Mouse (Mus musculus): ENCODE data around the gene Sctr. TPM values are rescaled to one million over a fixed set of nuclear protein-coding genes. Genes with fewer than 3 reads are reported as not detected.

The Sctr gene
- polyA plus RNA-seq, 1 experiment from 2014 or later, result 0.70 TPM

GRCm38 (mm10) chr1:120070168-120070567, 63.5 kb downstream of the Sctr start:
- Histone ChIP-seq H3K36me3 (ENCODE audit: control insufficient read depth, insufficient read depth, low read length) (no peaks in the 10 kb centered on the region), H3K4me1 (ENCODE audit: control insufficient read depth, insufficient read depth, low read length) (peaks cover 14% of the 10 kb centered on the region), H3K9ac (ENCODE audit: low read length) (no peak overlapping the region), H3K9me3 (ENCODE audit: control insufficient read depth, low read length) (no peaks in the 10 kb centered on the region), H3K4me3 (ENCODE audit: low read depth, low read length) (no peak overlapping the region), H3K27me3 (ENCODE audit: control insufficient read depth, insufficient read depth, low read length) (0 out of 2 replicates have a peak, but pooled peaks cover 2% of the 10 kb centered on the region), H3K4me2 (ENCODE audit: low read depth) (no peak overlapping the region), H3K27ac (ENCODE audit: low read depth, low read length) (no peak overlapping the region)
- 44% methylated on average over 6 of the region's 6 CpGs for WGBS
- ATAC-seq (ENCODE audit: insufficient read depth, low FRiP score, low TSS enrichment) (no peak), DNase-seq (ENCODE audit: low spot score) (no peak)

GRCm38 (mm10) chr1:120071133-120071532, 64.4 kb downstream of the Sctr start:
- H3K9me3 ChIP-seq (ENCODE audit: control insufficient read depth, low read length), result no peaks in the 10 kb centered on the region
- 0 out of 2 replicates have a peak, but pooled peaks cover 2% of the 10 kb centered on the region for H3K27me3 ChIP-seq (ENCODE audit: control insufficient read depth, insufficient read depth, low read length)
- 86% methylated on average over 4 of the region's 4 CpGs for WGBS
- H3K4me1 ChIP-seq (ENCODE audit: control insufficient read depth, insufficient read depth, low read length), result peaks cover 14% of the 10 kb centered on the region
- no peak overlapping the region for H3K27ac ChIP-seq (ENCODE audit: low read depth, low read length)
- ATAC-seq (ENCODE audit: insufficient read depth, low FRiP score, low TSS enrichment) (no peak), DNase-seq (ENCODE audit: low spot score) (no peak)
- no peak overlapping the region for H3K4me2 ChIP-seq (ENCODE audit: low read depth)
- H3K36me3 ChIP-seq (ENCODE audit: control insufficient read depth, insufficient read depth, low read length), result no peaks in the 10 kb centered on the region
- H3K4me3 ChIP-seq (ENCODE audit: low read depth, low read length), result no peak overlapping the region
- no peak overlapping the region for H3K9ac ChIP-seq (ENCODE audit: low read length)

- DNase-seq (ENCODE audit: low spot score), result no peak
- ATAC-seq (ENCODE audit: insufficient read depth, low FRiP score, low TSS enrichment), result no peak
Measured at GRCm38 (mm10) chr1:120072900-120073299, 66.2 kb downstream of the Sctr start.

GRCm38 (mm10) chr1:120073519-120074306, 67.0 kb downstream of the Sctr start, which contains the start of gene Tmem37:
Gene Tmem37, minus strand, starts transcription at chr1:120074074.
- Histone ChIP-seq H3K36me3 (ENCODE audit: control insufficient read depth, insufficient read depth, low read length) (no peaks in the 10 kb centered on the region), H3K9ac (ENCODE audit: low read length) (peak within 1 kb of the TSS; percentile 44), H3K27ac (ENCODE audit: low read depth, low read length) (no peak within 1 kb of the TSS), H3K4me3 (ENCODE audit: low read depth, low read length) (peak within 1 kb of the TSS; percentile 37), H3K27me3 (ENCODE audit: control insufficient read depth, insufficient read depth, low read length) (0 out of 2 replicates have a peak, but pooled peaks cover 2% of the 10 kb centered on the region), H3K4me1 (ENCODE audit: control insufficient read depth, insufficient read depth, low read length) (peaks cover 14% of the 10 kb centered on the region), H3K4me2 (ENCODE audit: low read depth) (peak within 1 kb of the TSS; percentile 83), H3K9me3 (ENCODE audit: control insufficient read depth, low read length) (no peaks in the 10 kb centered on the region)
- DNase-seq (ENCODE audit: low spot score), result peak; percentile 81
- WGBS, result 1% methylated on average over 40 of the region's 40 CpGs
- peak; percentile 73 for ATAC-seq (ENCODE audit: insufficient read depth, low FRiP score, low TSS enrichment)

More at GRCm38 (mm10) chr1:120072900-120073299, 66.2 kb downstream of the Sctr start:
- Histone ChIP-seq H3K4me3 (ENCODE audit: low read depth, low read length) (peak overlapping the region; percentile 37), H3K36me3 (ENCODE audit: control insufficient read depth, insufficient read depth, low read length) (no peaks in the 10 kb centered on the region), H3K27me3 (ENCODE audit: control insufficient read depth, insufficient read depth, low read length) (0 out of 2 replicates have a peak, but pooled peaks cover 2% of the 10 kb centered on the region), H3K9me3 (ENCODE audit: control insufficient read depth, low read length) (no peaks in the 10 kb centered on the region), H3K27ac (ENCODE audit: low read depth, low read length) (no peak overlapping the region), H3K9ac (ENCODE audit: low read length) (no peak overlapping the region), H3K4me2 (ENCODE audit: low read depth) (peak overlapping the region; percentile 83), H3K4me1 (ENCODE audit: control insufficient read depth, insufficient read depth, low read length) (peaks cover 14% of the 10 kb centered on the region)
- WGBS, result 20% methylated on average over 16 of the region's 16 CpGs

GRCm38 (mm10) chr1:120074307-120074702, 67.6 kb downstream of the Sctr start:
- ATAC-seq (ENCODE audit: insufficient read depth, low FRiP score, low TSS enrichment), result no peak

GRCm38 (mm10) chr1:120074931-120075330, 68.2 kb downstream of the Sctr start:
- H3K4me1 ChIP-seq (ENCODE audit: control insufficient read depth, insufficient read depth, low read length), result peaks cover 14% of the 10 kb centered on the region
- no peak overlapping the region for H3K9ac ChIP-seq (ENCODE audit: low read length)
- H3K36me3 ChIP-seq (ENCODE audit: control insufficient read depth, insufficient read depth, low read length), result no peaks in the 10 kb centered on the region
- H3K4me3 ChIP-seq (ENCODE audit: low read depth, low read length), result no peak overlapping the region
- ATAC-seq (ENCODE audit: insufficient read depth, low FRiP score, low TSS enrichment) (no peak), DNase-seq (ENCODE audit: low spot score) (no peak)
- H3K4me2 ChIP-seq (ENCODE audit: low read depth), result no peak overlapping the region
- no peak overlapping the region for H3K27ac ChIP-seq (ENCODE audit: low read depth, low read length)
- 88% methylated on average over 4 of the region's 4 CpGs for WGBS
- H3K9me3 ChIP-seq (ENCODE audit: control insufficient read depth, low read length), result no peaks in the 10 kb centered on the region
- H3K27me3 ChIP-seq (ENCODE audit: control insufficient read depth, insufficient read depth, low read length), result 0 out of 2 replicates have a peak, but pooled peaks cover 2% of the 10 kb centered on the region

More at GRCm38 (mm10) chr1:120074307-120074702, 67.6 kb downstream of the Sctr start:
- peak overlapping the region; percentile 83 for H3K4me2 ChIP-seq (ENCODE audit: low read depth)
- no peak overlapping the region for H3K27ac ChIP-seq (ENCODE audit: low read depth, low read length)
- no peak overlapping the region for H3K9ac ChIP-seq (ENCODE audit: low read length)
- no peaks in the 10 kb centered on the region for H3K36me3 ChIP-seq (ENCODE audit: control insufficient read depth, insufficient read depth, low read length)
- 16% methylated on average over 4 of the region's 4 CpGs for WGBS
- H3K4me1 ChIP-seq (ENCODE audit: control insufficient read depth, insufficient read depth, low read length), result peaks cover 14% of the 10 kb centered on the region
- no peaks in the 10 kb centered on the region for H3K9me3 ChIP-seq (ENCODE audit: control insufficient read depth, low read length)
- no peak for DNase-seq (ENCODE audit: low spot score)
- no peak overlapping the region for H3K4me3 ChIP-seq (ENCODE audit: low read depth, low read length)
- H3K27me3 ChIP-seq (ENCODE audit: control insufficient read depth, insufficient read depth, low read length), result 0 out of 2 replicates have a peak, but pooled peaks cover 2% of the 10 kb centered on the region

GRCm38 (mm10) chr1:120075507-120075906, 68.8 kb downstream of the Sctr start:
- WGBS, result 87% methylated on average over 5 of the region's 5 CpGs
- no peak for DNase-seq (ENCODE audit: low spot score)
- ATAC-seq (ENCODE audit: insufficient read depth, low FRiP score, low TSS enrichment), result no peak
- H3K9ac ChIP-seq (ENCODE audit: low read length), result no peak overlapping the region
- H3K4me2 ChIP-seq (ENCODE audit: low read depth), result no peak overlapping the region
- H3K27ac ChIP-seq (ENCODE audit: low read depth, low read length), result no peak overlapping the region
- H3K4me1 ChIP-seq (ENCODE audit: control insufficient read depth, insufficient read depth, low read length), result peaks cover 14% of the 10 kb centered on the region
- 0 out of 2 replicates have a peak, but pooled peaks cover 2% of the 10 kb centered on the region for H3K27me3 ChIP-seq (ENCODE audit: control insufficient read depth, insufficient read depth, low read length)
- H3K36me3 ChIP-seq (ENCODE audit: control insufficient read depth, insufficient read depth, low read length), result no peaks in the 10 kb centered on the region
- H3K9me3 ChIP-seq (ENCODE audit: control insufficient read depth, low read length), result no peaks in the 10 kb centered on the region
- H3K4me3 ChIP-seq (ENCODE audit: low read depth, low read length), result no peak overlapping the region

- H3K27me3 ChIP-seq (ENCODE audit: control insufficient read depth, insufficient read depth, low read length), result 0 out of 2 replicates have a peak, but pooled peaks cover 1% of the 10 kb centered on the region
- H3K9ac ChIP-seq (ENCODE audit: low read length), result no peak overlapping the region
- no peaks in the 10 kb centered on the region for H3K9me3 ChIP-seq (ENCODE audit: control insufficient read depth, low read length)
- H3K4me2 ChIP-seq (ENCODE audit: low read depth), result no peak overlapping the region
- 20% methylated on average over 9 of the region's 9 CpGs for WGBS
- no peaks in the 10 kb centered on the region for H3K36me3 ChIP-seq (ENCODE audit: control insufficient read depth, insufficient read depth, low read length)
- no peak overlapping the region for H3K27ac ChIP-seq (ENCODE audit: low read depth, low read length)
- ATAC-seq (ENCODE audit: insufficient read depth, low FRiP score, low TSS enrichment) (no peak), DNase-seq (ENCODE audit: low spot score) (no peak)
- H3K4me3 ChIP-seq (ENCODE audit: low read depth, low read length), result no peak overlapping the region
- H3K4me1 ChIP-seq (ENCODE audit: control insufficient read depth, insufficient read depth, low read length), result peaks cover 13% of the 10 kb centered on the region
Measured at GRCm38 (mm10) chr1:120077746-120078410, 71.2 kb downstream of the Sctr start.

All from neural tube, embryonic 11.5 days (tissue).